Mouse (Mus musculus) spleen, embryonic (tissue): ENCODE measurements at regions not wholly inside any gene's neighbourhood (a gene's known extent, or its start where the extent isn't known, plus 50 kb on each side); places are given as distances from the start of the nearest gene placed in this dataset.

Experiments used
- CTCF ChIA-PET: fragments of 350-600 bp; sonication (Branson Sonifier 250); formaldehyde crosslinking; loops from one replicate; lab custom pipeline; 2022; lab: Charles Lee

DNA sequence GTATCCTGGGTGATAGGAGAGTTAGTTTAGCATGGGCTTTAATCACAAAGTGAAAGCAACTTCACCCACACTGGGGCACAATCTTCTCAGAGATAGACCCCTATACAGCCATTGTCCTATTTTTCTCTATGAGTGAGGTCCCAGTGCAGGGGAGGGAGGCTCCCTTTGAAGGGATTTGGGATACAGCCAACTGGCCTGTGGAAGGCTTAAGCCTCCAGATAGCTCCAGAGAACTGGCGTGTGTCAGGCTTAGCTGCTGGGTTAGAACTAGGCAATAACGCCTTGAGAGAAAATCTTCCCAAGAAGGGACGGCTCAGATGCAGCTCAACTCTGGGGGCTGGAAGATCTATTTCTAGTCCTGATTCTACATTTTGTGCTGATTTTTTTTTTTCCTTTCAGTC, 397.4 kb upstream of the Zdhhc25 start:
- CTCF ChIA-PET: no interaction called here

DNA sequence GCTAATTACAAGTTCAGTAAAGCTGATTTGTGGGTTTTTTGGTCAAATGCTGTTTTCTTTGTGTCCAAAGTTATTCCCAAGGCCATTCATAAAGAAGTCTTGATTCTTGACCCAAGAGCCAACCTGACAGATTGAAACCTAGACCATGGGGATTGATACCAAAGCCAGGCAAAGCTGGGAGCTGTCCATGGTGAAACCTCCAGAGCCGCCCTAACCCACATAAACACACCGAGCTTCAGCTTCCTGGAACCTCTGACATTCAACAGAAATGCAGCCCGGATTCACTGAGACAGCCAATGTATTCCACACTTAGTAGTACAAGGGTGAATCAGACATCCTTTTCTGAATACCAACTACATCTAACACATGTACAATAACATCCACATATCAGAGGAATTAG, 386.7 kb upstream of the Zdhhc25 start:
- CTCF ChIA-PET: no interaction called here

DNA sequence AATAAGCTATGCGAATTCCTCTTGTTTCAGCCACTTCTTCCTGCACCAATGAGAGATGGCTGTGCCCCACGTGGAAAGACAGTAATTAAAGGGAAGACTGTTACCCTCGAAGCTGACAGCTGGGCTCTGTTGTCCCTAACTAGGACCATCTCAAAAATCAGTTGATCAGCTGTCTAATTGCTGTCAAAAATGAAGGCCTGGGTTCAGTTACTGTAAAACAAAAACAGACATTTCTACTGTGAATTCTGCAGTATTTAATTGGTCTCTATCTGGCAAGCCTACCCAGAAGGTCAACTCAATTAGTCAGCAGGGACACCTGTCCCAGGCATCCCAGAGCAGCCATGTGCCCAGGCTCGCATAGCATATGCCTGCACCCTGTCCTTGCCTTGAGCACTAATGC, 385.8 kb upstream of the Zdhhc25 start:
- CTCF ChIA-PET: interaction anchor here (0.6 kb wide), 1 partner anchor 180 kb away, joined by 5 read pairs; no protein-coding TSS in a partner anchor

- CTCF ChIA-PET: no interaction called here
Measured at GRCm38 (mm10) chr15:88229456-88229855, 370.6 kb upstream of the Zdhhc25 start.

GRCm38 (mm10) chr15:88244606-88245005, 355.5 kb upstream of the Zdhhc25 start:
- CTCF ChIA-PET: no interaction called here

GRCm38 (mm10) chr15:88245496-88246246, 354.4 kb upstream of the Zdhhc25 start:
- CTCF ChIA-PET: no interaction called here

DNA sequence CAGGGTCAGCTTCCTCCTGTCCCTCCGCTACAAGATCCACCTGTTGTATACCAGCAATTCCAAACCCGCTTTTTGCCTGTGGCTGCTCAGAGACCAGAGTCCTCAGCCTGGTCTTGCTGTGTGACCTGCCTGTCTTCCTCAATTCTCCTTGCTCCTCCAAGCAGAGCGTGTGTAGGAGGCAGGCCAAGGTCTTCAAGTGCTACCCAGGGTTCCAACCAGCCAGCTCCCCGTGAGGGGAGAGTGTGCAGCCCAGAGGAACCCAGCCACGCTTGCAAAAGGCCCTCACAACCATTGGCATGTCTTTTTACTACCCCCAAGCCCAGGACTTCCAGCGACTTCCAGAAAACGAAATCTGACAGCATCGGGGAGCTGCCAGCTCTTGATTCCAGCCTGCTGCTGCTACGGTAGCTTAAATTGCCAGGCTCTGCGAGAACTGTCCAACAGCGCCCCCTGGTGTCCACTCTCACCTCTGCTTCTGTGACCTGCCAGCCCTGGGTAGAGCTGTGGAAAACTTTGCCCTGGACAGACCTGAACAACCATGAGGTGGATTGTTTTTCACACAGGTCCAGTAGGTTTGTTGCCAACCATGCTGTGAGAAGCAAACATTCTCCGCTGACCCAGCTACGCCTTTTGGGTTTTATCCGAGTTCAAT, 352.0 kb upstream of the Zdhhc25 start:
- CTCF ChIA-PET: no interaction called here

DNA sequence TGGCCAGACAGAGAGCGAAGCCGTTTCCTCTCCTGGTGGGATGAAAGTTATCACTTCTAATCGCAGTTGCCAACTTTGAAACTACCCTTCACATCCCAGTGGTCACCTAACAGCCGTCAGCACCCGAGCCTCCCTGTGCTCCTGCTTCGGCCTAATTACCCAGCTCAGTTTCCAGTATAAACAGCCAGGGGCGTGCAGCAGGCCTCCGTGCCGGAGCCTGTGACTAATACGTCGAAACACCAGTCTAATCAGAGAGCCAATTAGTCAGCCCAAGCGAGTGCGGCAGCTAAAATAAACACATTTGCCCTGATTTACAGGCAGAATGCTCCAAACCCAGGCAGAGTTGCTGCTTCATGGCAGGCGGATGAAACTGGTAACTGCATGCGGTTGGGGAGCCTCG, 312.1 kb upstream of the Zdhhc25 start:
- CTCF ChIA-PET: no interaction called here

GRCm38 (mm10) chr15:88288696-88289095, 311.4 kb upstream of the Zdhhc25 start:
- CTCF ChIA-PET: no interaction called here

DNA sequence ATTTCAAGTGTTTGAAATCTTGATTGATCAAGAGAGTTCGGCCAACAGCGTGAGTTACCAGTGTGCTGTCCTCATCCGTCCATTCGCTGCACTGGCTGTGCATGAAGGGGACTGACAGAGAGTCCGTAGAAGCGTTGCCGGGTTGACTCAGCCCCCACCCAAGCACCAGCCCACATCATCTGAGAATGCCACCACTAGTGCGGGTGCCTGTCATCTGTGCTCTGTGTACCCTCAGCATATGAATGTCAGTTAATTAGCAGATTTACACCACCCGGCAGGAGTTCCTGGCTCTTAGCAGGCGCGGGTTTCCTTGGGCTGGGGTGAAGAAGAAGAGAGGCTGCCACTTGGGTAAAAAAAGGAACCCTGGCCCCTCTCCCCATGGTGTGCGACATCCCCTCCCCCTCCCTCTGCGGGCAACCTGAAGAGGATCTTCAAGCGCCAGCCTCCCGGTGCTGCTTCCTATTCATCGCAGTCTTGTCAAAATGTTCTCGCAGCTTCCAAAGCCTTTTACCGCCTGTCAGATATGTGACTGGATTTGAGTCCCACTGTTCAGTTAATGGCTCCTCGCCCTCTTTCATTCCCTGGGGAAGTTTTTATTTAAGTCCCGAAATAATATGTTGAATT, 309.2 kb upstream of the Zdhhc25 start:
- CTCF ChIA-PET: no interaction called here

DNA sequence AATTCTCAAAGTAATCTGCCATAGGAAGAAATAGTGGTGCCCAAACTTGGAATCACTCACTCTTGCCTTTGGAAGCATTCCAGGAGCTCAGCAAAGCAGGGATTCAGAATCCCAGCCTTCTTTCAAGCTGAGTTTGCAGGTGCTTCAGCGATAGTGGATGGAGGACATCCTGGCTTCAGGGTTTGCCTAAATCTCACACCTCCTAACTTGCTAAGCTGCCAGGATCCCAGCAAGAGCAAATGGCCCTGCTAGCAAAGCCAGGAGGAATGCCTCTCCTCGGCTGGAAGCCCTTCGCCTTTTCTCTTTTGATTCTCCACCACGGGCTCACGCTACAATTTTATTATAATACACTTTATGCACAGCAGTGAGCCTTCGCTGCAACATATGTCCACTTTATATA, 301.0 kb upstream of the Zdhhc25 start:
- CTCF ChIA-PET: no interaction called here

DNA sequence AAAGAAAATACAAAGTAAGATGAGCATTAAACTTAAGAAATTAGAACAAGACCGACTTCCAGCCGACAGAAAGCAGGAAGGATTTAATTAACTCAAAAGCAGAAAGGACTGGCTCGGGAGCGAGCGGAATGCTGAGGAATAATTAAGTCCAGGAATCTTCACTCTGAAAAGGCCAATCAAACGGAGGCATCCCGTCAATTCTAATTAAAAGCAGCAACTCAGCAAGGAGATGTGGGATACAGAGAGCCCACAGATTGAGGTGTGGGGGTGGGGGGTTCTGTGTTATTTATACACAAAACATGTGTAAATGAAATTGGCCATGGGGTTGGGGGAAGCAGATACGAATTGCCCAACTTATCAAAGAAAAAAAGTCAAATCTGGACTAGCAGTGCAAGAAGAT, 288.9 kb upstream of the Zdhhc25 start:
- CTCF ChIA-PET: no interaction called here

DNA sequence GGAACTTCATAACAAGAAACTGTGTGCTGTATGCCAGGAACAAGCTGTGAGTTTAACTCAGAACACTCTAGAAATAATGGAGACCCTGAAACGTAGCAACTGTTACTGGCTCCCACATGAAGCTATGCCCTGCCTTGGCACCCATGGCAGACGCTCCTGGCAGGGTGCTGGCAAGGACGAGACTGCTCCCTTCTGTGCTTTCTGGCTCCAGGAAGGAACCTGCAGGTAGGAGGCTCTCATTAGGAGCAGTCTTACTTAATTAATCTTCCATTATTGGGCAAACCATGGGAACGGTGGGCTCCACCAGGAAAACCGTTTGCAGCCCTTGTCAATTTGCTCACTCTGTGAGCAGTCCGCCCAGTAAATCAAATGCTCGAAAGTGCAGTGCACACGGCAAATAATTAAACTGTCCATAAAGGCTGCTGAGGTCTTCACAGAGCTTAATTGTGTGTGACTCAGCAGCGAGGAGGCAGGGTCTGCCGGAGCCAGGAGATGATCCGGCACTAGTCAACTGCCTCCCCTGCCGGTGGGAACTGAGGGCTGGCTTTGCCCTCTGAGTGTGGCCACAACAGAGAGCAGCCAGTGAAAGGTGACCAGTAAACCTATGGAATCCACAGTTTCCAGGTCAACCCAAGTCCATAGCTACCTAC, 285.2 kb upstream of the Zdhhc25 start:
- CTCF ChIA-PET: no interaction called here

DNA sequence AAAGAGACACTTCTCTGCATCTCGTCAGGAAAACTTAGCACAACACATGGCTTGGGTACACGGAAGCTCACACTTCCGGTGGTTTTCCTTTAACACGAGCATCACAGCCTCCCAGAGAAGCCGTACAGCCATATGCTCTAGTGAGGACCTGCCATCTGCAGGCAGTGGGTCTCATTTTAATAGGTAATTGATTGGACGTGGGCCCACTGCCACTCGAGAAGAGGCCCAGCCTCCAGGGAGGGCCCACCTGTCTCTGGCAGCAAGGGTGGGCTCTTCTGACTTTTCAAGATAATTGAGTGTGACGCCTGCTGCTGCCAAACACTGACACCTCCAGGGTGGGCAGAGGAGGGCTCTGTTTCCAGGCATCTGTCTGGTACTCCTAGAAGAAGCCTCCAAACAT, 282.1 kb upstream of the Zdhhc25 start:
- CTCF ChIA-PET: no interaction called here

DNA sequence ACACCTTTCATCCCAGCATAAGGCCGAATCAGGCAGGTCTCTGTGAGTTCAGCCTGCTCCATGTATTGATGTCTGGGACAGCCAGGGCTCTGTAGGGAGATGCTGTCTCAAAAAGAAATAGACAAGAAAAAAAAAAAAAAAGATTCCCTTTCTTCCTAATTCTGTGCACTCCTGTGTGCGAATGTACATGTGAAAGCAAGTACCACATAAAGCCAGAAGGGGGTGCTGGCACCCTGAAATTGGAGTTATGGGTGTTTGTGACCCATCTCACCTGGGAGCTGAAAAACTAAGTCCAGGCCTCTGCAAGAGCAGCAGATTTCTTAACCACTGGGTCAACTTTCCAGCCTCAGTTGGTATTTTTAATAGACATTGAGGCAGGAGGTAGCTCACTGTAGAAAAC, 280.6 kb upstream of the Zdhhc25 start:
- CTCF ChIA-PET: no interaction called here

- CTCF ChIA-PET: no interaction called here
Measured at GRCm38 (mm10) chr15:88323584-88324375, 276.3 kb upstream of the Zdhhc25 start.

- CTCF ChIA-PET: no interaction called here
Measured at GRCm38 (mm10) chr15:88325108-88325507, 275.0 kb upstream of the Zdhhc25 start.

DNA sequence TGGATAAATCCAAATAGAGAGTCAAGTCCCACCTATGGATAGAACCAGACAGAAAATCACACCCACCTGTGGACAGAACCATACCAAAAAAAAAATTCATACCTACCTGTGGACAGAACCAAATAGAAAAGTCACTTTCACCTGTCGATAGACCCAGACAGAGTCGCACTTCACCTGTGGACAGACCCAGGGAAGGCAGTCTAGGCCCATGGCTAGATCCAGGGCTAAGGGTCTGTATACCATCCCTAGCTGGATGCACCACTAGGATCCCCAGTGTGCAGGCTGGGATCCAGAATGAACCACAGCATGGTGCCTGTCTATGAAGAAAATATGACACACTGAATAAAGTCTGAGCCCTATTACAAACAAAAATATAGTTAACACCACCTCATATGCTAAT, 246.9 kb upstream of the Zdhhc25 start:
- CTCF ChIA-PET: no interaction called here

DNA sequence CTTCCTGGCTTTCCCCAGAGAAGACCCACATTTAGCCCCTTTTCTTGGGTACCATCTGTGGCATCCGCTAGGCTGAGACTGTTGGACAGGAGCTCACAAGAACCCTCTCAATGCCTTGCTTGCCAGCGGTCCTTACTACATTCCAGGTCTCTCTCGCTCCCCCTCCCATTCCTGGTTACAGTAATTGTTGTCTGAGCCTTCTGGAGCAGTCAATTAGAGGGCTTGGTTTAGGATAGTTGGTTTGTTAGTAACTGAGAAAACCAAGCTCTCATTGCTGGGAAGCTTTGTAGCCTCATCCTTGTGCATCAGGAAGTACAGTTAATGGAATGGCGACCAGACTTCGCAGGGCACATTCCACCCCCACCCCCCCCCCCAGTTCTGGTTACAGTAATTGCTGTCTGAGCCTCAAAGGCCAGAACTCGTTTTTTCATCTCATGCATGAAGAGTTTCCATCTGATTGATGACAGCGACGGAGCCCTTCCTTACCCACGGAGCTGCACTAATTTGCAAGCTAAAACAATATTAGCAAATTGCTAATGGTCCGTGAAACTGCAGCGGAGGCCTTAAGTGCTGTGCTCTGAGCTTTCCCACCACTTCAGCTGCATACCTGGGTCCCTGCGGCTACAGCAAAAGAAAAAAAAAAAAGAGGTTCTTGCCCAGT, 239.6 kb upstream of the Zdhhc25 start:
- CTCF ChIA-PET: no interaction called here

GRCm38 (mm10) chr15:88361351-88361750, 238.8 kb upstream of the Zdhhc25 start:
- CTCF ChIA-PET: no interaction called here

DNA sequence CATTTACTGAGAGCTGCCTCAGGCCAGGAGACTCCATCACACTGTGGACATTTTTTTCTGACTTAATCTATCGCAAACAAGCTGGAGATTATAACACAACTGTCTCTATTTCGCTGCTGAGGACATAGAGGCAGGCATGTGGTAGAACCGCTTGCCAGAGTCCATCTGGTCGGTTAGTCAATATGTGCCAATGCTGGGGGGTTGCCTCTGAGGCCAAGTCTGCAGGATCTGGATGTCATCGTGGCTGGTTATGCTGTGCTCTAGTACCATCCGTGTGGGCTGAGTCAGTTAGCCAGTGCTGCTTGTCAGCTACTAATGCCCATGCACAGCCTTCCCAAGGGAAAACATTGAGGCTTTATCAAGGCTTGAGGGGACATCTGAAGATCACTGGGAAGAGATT, 237.1 kb upstream of the Zdhhc25 start:
- CTCF ChIA-PET: no interaction called here
